Mouse (Mus musculus) olfactory bulb, adult 2 months (tissue): ENCODE measurements around the gene Fam206a. TPM values are rescaled to one million over a fixed set of nuclear protein-coding genes. Genes with fewer than 3 reads are reported as not detected.

ENCODE experiments used
- H3K27ac ChIP-seq: fragments of 200-500 bp; 2 replicates; pipeline ENCODE4 v1.5.1; 2012; ENCODE audit warnings: low read depth, low read length; ENCODE audit not compliant: insufficient read depth
- H3K4me1 ChIP-seq: fragments of 200-500 bp; 2 replicates; pipeline ENCODE4 v1.6.1; 2012; ENCODE audit warnings: low read length; ENCODE audit not compliant: control insufficient read depth, insufficient read depth
- H3K4me3 ChIP-seq: fragments of 200-500 bp; 2 replicates; pipeline ENCODE4 v1.5.1; 2012; ENCODE audit warnings: mild to moderate bottlenecking, low read depth, low read length, moderate library complexity; ENCODE audit not compliant: insufficient read depth
- CTCF ChIP-seq: fragments of 200-500 bp; IDR thresholded peaks from 2 replicates; pipeline ENCODE4 v1.5.1; 2012; ENCODE audit warnings: low read depth, mild to moderate bottlenecking, low read length, moderate library complexity; ENCODE audit not compliant: insufficient read depth
- POLR2A ChIP-seq: fragments of 200-500 bp; IDR thresholded peaks from 2 replicates; pipeline ENCODE4 v1.6.1; 2012; ENCODE audit warnings: mild to moderate bottlenecking, low read depth, low read length, moderate library complexity; ENCODE audit not compliant: insufficient read depth
- WGBS: fragments of 180-500 bp; shearing (Covaris S2); methylation state at CpG from one replicate; pipeline ENCODE4 v1.1.7; 2018; 5-methylcytosine and 5-hydroxymethylcytosine counted together
- polyA plus RNA-seq: library from polyadenylated mRNA; stranded (reverse); fragments of >200 nt; gene quantifications from 2 replicates; pipeline ENCODE4 v1.2.4, GENCODE M21; 2012; ENCODE audit warnings: low replicate concordance; ENCODE audit not compliant: missing spikeins, insufficient read depth, insufficient read length

Fam206a gene
- polyA plus RNA-seq, 1 experiment: not detected

DNA sequence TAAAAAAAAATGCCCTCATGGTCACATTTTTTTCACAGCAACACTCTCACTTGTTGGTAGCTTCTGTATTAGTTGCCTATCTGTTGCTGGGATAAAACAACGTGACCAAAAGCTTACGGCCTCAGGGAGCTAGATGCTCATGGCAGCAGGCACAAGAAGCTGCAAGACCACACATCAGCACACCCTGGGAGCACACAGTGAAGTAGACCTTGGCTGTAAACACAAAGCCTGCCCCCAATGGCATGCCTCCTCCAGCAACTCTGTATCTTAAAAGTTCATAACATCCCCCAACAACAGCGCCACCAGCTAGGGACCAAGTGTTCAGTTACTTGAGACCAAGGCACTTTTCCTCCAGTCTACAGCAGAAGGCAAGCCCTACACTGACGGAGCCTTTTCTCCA is 6.9 kb downstream of the Fam206a start:
- no peaks in the 10 kb centered on the region for H3K4me1 ChIP-seq
- WGBS: 84% methylated on average over 4 of the region's 4 CpGs
- H3K27ac ChIP-seq: no peak overlapping the region
- TF ChIP-seq CTCF: no peak
- TF ChIP-seq POLR2A: no peak
- H3K4me3 ChIP-seq: no peak overlapping the region

DNA sequence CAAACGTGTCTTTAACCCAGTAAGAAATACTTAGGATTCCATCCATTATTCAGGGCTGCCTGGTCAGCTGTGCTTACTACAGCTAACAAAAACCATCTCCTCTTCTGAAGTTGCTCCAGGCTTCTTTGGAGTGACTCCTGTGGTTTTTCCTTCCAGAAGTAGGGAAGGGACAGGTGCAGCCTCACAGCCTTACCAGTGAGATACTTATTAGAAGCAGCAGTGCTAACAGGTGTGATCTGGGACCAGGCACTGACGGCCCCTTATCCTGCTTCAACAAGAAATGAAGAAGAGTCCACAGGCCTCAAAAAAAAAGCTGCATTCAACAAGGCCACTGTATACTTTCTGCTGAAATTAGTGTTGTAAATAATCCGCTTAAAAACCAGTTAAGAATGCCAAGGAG is 9.5 kb downstream of the Fam206a start:
- Histone ChIP-seq H3K27ac (no peak overlapping the region), H3K4me1 (no peaks in the 10 kb centered on the region)
- WGBS: 74% methylated on average over 3 of the region's 3 CpGs

DNA sequence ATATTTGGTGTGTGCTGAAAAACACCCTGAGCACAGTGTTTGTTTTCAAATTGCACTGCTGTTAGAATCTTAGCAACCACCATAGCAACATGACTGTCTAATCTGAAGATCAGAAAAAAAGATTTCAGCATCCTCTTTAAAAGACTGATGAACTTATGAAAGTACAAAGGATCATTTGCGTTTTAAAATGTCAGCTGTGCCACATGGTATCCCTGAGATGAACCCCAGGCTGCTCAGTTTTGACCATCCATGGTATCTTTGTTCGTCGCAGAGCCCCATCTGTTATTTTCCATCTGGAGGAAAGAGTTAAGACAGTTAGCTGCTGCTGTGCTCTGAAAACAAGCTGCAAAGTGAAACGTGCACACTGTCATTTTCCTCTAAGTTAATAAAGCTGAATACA is 10.0 kb downstream of the Fam206a start:
- TF ChIP-seq CTCF: no peak
- no peak for TF ChIP-seq POLR2A
- WGBS: 82% methylated on average over 4 of the region's 4 CpGs
- H3K27ac ChIP-seq: no peak overlapping the region
- no peaks in the 10 kb centered on the region for H3K4me1 ChIP-seq
- H3K4me3 ChIP-seq: no peak overlapping the region

More for the DNA sequence above, 9.5 kb downstream of the Fam206a start:
- no peak overlapping the region for H3K4me3 ChIP-seq
- TF ChIP-seq POLR2A (no peak), CTCF (no peak)

DNA sequence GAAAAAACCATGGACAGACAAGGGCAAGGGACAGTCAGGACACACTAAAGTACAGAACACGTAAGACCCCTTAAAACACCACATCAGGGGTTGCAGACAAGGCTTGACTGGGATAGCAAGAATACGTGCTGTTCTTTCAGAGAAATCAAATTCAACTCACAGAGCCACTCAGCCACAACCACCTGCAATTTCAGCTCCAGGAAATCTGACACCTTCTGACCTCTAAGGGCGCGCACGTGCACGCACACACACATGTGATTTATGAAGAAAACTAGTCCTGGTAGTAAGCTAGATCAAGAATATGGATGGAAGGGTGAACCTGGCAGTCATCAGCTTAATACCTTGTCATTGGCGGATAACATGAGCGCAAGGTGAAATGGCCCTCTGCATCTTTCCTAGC is 13.0 kb downstream of the Fam206a start:
- TF ChIP-seq CTCF (no peak), POLR2A (no peak)
- Histone ChIP-seq H3K4me3 (no peak overlapping the region), H3K4me1 (no peaks in the 10 kb centered on the region), H3K27ac (no peak overlapping the region)
- WGBS: 93% methylated on average over 8 of the region's 8 CpGs

DNA sequence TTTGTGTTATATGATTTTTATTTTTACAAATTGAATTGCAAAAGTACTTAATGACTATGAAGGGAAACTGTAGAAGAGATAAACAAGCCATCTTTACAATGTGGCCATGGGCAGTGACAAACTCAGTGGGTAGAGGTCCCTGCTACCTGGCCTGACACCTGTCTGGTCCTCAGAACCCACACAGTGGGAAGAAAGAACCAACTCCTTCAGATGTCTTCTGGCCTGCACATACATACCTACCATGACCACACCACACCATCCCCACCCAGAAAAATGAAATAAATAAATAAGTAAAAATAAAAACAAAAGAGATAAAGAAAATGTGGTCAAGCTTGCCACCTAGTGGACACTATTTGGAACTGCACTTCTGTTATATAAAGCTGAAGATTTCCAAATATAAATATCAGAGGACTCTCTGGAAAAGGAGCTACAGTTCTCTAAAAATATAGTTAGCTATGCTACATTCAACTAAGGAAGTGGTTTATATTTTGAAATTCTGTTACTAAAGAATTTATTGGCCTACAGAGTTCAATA is 17.9 kb downstream of the Fam206a start:
- no peak overlapping the region for H3K4me3 ChIP-seq
- H3K27ac ChIP-seq: no peak overlapping the region
- TF ChIP-seq POLR2A (no peak), CTCF (no peak)
- H3K4me1 ChIP-seq: no peaks in the 10 kb centered on the region

DNA sequence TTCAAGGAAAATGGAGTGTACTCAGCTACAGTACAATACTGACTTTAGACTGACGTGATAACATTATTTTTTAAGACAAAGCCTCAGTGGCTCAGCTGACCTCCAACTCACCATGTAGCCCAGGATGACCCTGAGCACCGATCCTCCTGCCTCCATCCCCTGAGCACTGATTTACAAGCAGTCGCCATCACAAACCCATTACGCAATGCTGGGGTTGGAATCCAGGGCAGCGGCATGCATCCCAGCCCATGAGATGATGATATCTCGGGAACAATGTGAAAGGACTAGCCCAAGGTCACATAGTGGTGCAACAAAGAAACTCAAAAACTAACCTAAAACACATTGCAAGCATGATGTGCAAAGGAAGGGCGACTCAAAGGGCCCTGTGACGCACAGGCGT is 22.1 kb downstream of the Fam206a start:
- Histone ChIP-seq H3K27ac (no peak overlapping the region), H3K4me1 (no peaks in the 10 kb centered on the region), H3K4me3 (no peak overlapping the region)
- TF ChIP-seq CTCF: no peak
- no peak for TF ChIP-seq POLR2A
- 92% methylated on average over 9 of the region's 9 CpGs for WGBS

DNA sequence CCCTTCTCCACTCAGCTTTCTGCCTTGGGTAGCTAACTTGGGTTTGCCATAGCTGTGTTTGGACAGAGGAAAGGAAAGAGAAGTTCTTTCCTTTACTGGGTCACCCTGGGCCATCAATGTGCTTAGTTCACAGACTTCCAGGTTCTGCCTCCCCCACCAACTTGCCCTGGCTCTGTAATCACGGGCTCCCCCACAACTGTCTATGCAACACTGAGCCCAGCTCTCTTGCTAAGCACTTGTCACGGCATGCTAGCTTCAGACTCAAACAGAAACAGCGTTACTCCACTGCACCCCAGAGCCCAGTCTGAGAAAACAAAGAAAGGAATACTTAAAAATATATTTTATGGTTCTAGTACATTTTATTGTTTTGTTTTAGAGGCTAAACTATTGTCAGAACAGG is 26.8 kb downstream of the Fam206a start:
- 63% methylated on average over 3 of the region's 3 CpGs for WGBS
- H3K4me1 ChIP-seq: no peaks in the 10 kb centered on the region
- H3K4me3 ChIP-seq: no peak overlapping the region
- no peak overlapping the region for H3K27ac ChIP-seq
- no peak for TF ChIP-seq POLR2A
- no peak for TF ChIP-seq CTCF

DNA sequence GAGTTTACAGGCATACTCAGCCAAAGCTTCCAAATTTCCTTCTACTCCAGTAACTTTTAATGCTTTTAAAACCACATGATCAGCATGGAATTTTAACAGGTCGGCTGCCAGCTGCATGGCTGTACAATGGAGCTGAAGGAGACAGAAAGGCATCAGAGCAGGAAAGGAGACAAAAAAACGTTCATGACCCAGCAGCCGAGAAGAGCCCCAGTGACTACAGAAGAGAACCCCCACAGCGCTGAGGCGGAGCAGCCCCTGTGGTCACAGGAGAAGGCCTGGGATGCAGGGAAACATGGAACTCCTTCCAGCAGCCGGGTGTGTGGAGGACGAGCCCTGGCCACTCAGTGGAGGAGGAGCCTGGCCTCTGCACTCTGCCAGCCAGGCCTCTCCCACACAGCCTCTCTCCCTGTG is 27.4 kb downstream of the Fam206a start:
- Histone ChIP-seq H3K4me1 (no peaks in the 10 kb centered on the region), H3K27ac (no peak overlapping the region), H3K4me3 (no peak overlapping the region)
- WGBS: 38% methylated on average over 7 of the region's 7 CpGs
- TF ChIP-seq CTCF: no peak
- no peak for TF ChIP-seq POLR2A

DNA sequence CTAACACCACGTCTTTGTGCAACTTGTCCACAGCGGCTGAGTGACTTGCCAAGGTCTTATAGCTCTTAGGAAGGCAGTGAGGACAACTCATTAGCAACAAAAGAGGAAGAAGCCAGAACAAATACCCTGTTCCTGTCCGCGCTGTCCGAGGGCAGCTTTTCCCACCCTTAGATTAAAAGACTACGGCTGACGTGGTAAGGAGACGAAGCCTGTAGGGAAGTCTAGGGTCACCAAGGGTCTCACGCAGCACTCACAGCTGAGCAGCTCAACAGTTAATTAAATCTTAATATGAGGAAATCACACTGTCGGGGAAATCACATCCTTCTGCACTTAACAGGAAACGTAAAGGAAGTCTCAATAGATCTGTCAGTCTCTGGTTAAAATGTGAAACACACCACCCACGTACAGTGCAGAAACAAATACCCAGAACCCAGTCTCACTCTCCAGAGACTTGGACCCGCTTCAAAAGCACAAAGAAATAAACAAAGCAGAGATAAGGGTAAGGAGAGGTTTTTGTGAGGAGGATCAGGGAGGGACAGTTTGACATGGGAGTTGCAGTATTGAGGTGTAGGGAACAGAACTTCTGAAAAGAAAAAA is 29.0 kb downstream of the Fam206a start:
- no peak overlapping the region for H3K27ac ChIP-seq
- H3K4me1 ChIP-seq: no peaks in the 10 kb centered on the region
- H3K4me3 ChIP-seq: no peak overlapping the region
- 69% methylated on average over 13 of the region's 13 CpGs for WGBS
- TF ChIP-seq CTCF (no peak), POLR2A (no peak)

DNA sequence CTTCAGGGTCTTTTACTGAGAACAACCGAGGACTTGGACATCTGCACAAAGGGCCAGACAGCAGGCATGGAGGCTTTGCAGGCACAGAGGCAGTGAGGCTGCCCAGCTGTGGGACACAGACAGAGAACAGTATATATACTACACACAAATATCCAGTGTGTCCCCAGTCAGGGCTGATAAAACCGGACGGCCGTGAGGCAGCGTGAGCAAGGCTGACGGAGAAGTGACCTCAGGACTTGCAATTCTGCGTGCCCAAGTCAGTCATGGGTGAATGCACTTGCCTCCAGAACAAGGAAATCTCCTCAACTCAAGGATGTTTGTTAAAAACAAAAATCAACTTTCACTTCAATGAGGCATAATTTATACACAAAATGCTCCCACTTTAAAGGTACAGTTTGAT is 29.9 kb downstream of the Fam206a start:
- TF ChIP-seq POLR2A: no peak

More for the DNA sequence above, 29.9 kb downstream of the Fam206a start:
- H3K4me1 ChIP-seq: no peaks in the 10 kb centered on the region
- no peak overlapping the region for H3K27ac ChIP-seq
- no peak overlapping the region for H3K4me3 ChIP-seq
- 85% methylated on average over 7 of the region's 7 CpGs for WGBS
